Mouse (Mus musculus) hindbrain, embryonic 10.5 days (tissue): ENCODE measurements around the gene Gm49342. TPM values are rescaled to one million over a fixed set of nuclear protein-coding genes. Genes with fewer than 3 reads are reported as not detected.

ENCODE experiments used
- DNase-seq: peaks from one replicate; pipeline ENCODE4 v3.0.0-alpha.2; 2017; ENCODE audit warnings: low spot score
- H3K27ac ChIP-seq: fragments of 300-500 bp; sonication (generic); 2 replicates; pipeline ENCODE4 v1.5.1; 2016; ENCODE audit warnings: mild to moderate bottlenecking, moderate library complexity
- H3K27me3 ChIP-seq: fragments of 300-500 bp; sonication (generic); 2 replicates; pipeline ENCODE4 v1.6.1; 2016; ENCODE audit warnings: mild to moderate bottlenecking; ENCODE audit not compliant: poor library complexity, insufficient read depth, severe bottlenecking
- H3K36me3 ChIP-seq: fragments of 300-500 bp; sonication (generic); 2 replicates; pipeline ENCODE4 v1.6.1; 2016; ENCODE audit warnings: mild to moderate bottlenecking, moderate library complexity
- H3K4me1 ChIP-seq: fragments of 300-500 bp; sonication (generic); replicated peaks from 2 replicates; pipeline ENCODE4 v1.6.1; 2016; ENCODE audit warnings: mild to moderate bottlenecking
- H3K4me3 ChIP-seq: fragments of 300-500 bp; sonication (generic); 2 replicates; pipeline ENCODE4 v1.5.1; 2016; ENCODE audit warnings: mild to moderate bottlenecking, moderate library complexity
- H3K9me3 ChIP-seq: fragments of 300-500 bp; sonication (generic); 2 replicates; pipeline ENCODE4 v1.6.1; 2016; ENCODE audit warnings: mild to moderate bottlenecking, moderate library complexity
- WGBS: fragments of 180-500 bp; shearing (Covaris S2); methylation state at CpG from one replicate; pipeline ENCODE4 v1.1.7; 2016; 5-methylcytosine and 5-hydroxymethylcytosine counted together
- polyA plus RNA-seq: library from polyadenylated mRNA; unstranded; fragments of >200 nt; fragmentation: Nextera tagmentation; extraction: Ambion mirVana; gene quantifications from 2 replicates; pipeline ENCODE4 v1.2.1, GENCODE M21; 2016

Gene Gm49342
- polyA plus RNA-seq, 1 experiment from 2014 or later = not detected

DNA sequence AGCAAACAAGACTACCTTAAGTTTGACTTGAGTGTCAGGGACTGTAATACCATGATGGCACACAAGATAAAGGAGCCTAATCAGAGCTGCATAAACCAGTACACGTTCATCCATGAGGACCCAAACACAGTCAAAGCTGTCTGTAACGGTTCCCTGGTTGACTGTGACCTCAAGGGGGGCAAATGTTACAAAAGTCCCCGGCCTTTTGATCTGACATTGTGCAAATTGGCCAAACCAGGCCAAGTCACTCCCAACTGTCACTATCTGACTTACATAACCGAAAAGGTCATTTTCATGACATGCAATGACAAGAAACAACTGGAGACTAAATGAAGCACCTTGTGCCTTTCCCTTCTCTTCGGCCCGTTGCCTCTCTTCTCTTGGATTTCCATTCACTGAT, 65.3 kb downstream of the Gm49342 start:
- H3K4me1 ChIP-seq = no peaks in the 10 kb centered on the region
- no peaks in the 10 kb centered on the region for H3K9me3 ChIP-seq
- DNase-seq = no peak
- no peaks in the 10 kb centered on the region for H3K27me3 ChIP-seq
- no peaks in the 10 kb centered on the region for H3K36me3 ChIP-seq
- H3K4me3 ChIP-seq = no peak overlapping the region
- no peak overlapping the region for H3K27ac ChIP-seq
- WGBS = 84% methylated on average over 6 of the region's 6 CpGs

Other genes with a start within 250 kb of the Gm49342 start
- not detected in 2 replicates for gene Olfr748, start 237.1 kb upstream of the Gm49342 start, polyA plus RNA-seq
- not detected in 2 replicates for gene Olfr749, start 199.4 kb upstream of the Gm49342 start, polyA plus RNA-seq
- 108 and 123 TPM in 2 replicates for gene Ttc5, start 159.0 kb upstream of the Gm49342 start, polyA plus RNA-seq
- not detected in 2 replicates for gene Ccnb1ip1, start 136.8 kb upstream of the Gm49342 start, polyA plus RNA-seq
- 58.5 and 64.1 TPM in 2 replicates for gene Parp2, start 136.7 kb upstream of the Gm49342 start, polyA plus RNA-seq
- 6.0 and 6.2 TPM in 2 replicates for gene Tep1, start 74.0 kb upstream of the Gm49342 start, polyA plus RNA-seq
- 0.09 and 0.20 TPM in 2 replicates for gene Klhl33, start 47.0 kb upstream of the Gm49342 start, polyA plus RNA-seq
- 164 and 174 TPM in 2 replicates for gene Osgep, start 19.6 kb upstream of the Gm49342 start, polyA plus RNA-seq
- gene Apex1, start 19.5 kb upstream of the Gm49342 start, polyA plus RNA-seq = 384 and 423 TPM in 2 replicates
- 59.0 and 63.9 TPM in 2 replicates for gene Pip4p1, start 13.7 kb upstream of the Gm49342 start, polyA plus RNA-seq
- gene Pnp, start 13.4 kb upstream of the Gm49342 start, polyA plus RNA-seq = 72.3 and 83.2 TPM in 2 replicates
- 0.54 and 0.86 TPM in 2 replicates for gene Pnp2, start 11.5 kb downstream of the Gm49342 start, polyA plus RNA-seq
- gene Rnase10, start 63.2 kb downstream of the Gm49342 start, polyA plus RNA-seq = 0.10 TPM in 1 of 2 replicates, not detected in the other
- gene Rnase9, start 97.4 kb downstream of the Gm49342 start, polyA plus RNA-seq = not detected in 2 replicates
- gene Rnase11, start 105.6 kb downstream of the Gm49342 start, polyA plus RNA-seq = not detected in 2 replicates
- not detected in 2 replicates for gene Rnase12, start 113.1 kb downstream of the Gm49342 start, polyA plus RNA-seq
- 0.03 TPM in 1 of 2 replicates, not detected in the other for gene Olfr750, start 129.9 kb downstream of the Gm49342 start, polyA plus RNA-seq
- 11.5 and 17.5 TPM in 2 replicates for gene Rnase4, start 146.6 kb downstream of the Gm49342 start, polyA plus RNA-seq
- gene Ang, start 146.6 kb downstream of the Gm49342 start, polyA plus RNA-seq = 3.3 and 4.5 TPM in 2 replicates
- 0.37 TPM in 1 of 2 replicates, not detected in the other for gene Eddm3b, start 169.9 kb downstream of the Gm49342 start, polyA plus RNA-seq
- gene Rnase6, start 179.4 kb downstream of the Gm49342 start, polyA plus RNA-seq = 0.29 TPM in 1 of 2 replicates, not detected in the other
- gene Rnase1, start 202.3 kb downstream of the Gm49342 start, polyA plus RNA-seq = 0.27 TPM in 1 of 2 replicates, not detected in the other
- gene Rnase2b, start 217.7 kb downstream of the Gm49342 start, polyA plus RNA-seq = not detected in 2 replicates